Mouse (Mus musculus) bone marrow macrophage, adult 2 months (primary cell): Measurements from ENCODE around the gene Fam78b.

Experiments
- CTCF ChIP-seq: IDR thresholded peaks from 2 replicates; pipeline ENCODE4 v1.5.1; 2012; ENCODE audit warnings: low read depth, mild to moderate bottlenecking, low read length, moderate library complexity
- POLR2A ChIP-seq: IDR thresholded peaks from 2 replicates; pipeline ENCODE4 v1.6.1; 2012; ENCODE audit warnings: mild to moderate bottlenecking, low read depth, low read length, borderline replicate concordance

DNA sequence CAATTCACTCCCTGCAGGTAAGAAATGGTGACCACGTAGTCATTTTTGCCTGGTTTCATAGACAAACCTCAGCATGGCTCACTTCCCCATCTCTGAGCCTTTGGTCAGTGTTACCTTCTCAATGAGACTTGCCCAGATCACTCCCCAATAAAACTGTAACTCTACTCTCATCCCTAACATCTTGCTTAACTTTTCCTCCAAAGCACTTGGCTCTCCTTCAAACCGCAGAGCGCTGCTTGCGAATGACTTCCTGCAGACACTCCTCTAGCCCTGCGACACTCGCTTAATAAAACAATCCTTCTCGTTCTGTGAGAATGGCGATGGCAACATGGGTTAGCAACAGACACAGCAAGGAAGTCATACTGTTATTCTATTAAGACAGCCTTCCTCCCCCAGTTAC lies 100.8 kb downstream of the Fam78b start:
- TF ChIP-seq POLR2A, result no peak
- no peak for TF ChIP-seq CTCF
